Mouse (Mus musculus) urinary bladder, postnatal 14 days (tissue): ENCODE data around the gene Ftl1.

ENCODE experiments used
- DNase-seq: peaks from one replicate; pipeline ENCODE4 v3.0.0; 2021; ENCODE audit warnings: low spot score

Ftl1 gene

GRCm38 (mm10) chr7:45451344-45451982, 8.2 kb downstream of the Ftl1 start:
- DNase-seq, result peak; percentile 84

GRCm38 (mm10) chr7:45449974-45450373, 9.7 kb downstream of the Ftl1 start:
- DNase-seq, result no peak

DNA sequence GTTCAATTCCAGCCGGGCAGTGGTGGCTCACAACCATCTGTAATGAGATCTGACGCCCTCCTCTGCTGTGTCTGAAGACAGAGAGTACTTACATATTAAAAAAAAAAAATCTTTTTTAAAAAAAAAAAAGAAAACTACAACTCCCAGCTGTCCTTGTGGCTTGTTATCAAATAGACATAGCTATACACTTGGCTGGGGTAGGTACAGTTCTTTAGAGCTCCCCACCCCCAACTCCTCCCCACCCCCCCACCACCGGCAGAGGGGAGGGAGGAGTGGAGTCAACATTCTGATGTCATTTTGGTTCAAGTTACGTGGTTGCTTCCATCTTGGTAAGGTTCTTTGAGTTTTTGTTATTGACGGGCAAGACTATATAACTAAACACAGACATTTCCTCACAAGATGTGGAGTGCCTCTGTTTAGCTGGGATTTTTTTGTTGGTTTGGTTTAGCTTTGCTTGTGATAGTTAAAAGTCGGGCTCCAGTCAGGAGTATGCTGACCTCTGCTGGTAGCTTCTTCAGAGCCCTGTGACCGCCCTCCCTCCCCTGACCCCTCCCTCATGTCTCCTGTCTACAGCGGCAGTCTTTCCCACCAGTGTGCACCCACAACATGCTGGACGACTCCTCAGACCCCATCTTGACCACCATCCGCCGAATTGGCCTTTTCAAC, 12.2 kb downstream of the Ftl1 start:
- DNase-seq, result no peak

DNA sequence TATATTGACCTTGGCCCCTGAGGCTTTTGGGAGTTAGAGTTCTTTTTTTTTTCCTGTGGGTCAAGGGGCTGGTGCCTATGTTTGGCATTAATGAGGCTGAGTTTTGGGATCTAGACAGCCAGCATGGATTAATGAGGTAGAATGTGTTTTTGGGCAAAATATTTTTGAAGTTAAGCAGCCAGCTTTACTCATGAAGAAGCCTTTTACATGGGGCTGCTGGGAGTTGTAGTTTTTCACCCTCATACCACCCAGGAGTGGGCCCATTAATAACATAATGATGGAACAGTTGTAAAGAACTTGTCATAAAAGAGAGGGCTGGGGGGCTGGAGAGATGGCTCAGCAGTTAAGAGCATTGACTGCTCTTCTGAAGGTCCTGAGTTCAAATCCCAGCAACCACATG, 13.1 kb downstream of the Ftl1 start:
- DNase-seq, result no peak

DNA sequence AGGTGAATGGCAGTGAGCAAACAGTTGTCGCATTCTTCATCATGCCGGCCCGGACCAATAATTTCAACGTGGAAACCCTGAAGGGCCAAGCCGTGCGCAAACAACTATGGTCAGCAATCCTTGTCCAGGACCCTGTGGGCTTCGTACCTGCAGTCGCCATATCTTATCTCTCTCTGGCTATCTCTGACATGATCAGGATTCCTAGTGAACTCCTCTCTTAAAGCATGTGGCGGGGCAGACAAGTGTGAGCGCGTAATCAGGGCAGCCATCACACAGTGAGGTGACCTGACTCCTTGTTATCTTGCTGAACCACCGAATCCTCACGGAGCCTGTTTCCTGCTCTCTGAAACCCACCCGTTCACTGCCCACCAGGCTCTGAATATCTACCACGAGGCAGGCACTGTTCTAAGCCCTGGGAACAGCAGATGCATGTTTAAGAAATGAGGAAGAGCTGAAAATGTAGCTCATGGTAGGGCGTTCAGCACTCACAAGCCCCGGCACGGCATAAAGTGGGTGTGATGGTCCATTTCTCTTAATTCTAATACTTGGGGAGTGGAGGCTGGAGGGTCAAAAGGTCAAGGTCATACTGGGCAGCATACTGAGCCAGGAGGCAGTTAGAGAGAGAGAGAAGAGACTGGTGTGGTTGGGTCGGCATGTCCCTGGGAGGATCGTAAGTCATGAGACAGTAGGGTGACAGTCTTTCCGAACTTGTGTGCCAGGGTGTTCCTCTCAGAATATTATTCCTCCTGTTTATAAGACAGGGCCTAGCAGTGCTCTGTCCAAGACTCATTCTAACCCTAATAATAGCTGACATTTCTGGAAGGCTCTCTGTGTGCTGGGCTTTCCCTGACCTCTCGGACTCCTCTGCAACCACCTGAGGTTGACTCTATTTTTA, 15.9 kb downstream of the Ftl1 start:
- DNase-seq, result no peak

GRCm38 (mm10) chr7:45437521-45438276, 22.0 kb downstream of the Ftl1 start, which contains the start of gene Ruvbl2:
Gene Ruvbl2, minus strand, starts transcription at chr7:45438096.
- DNase-seq, result peak; percentile 48

DNA sequence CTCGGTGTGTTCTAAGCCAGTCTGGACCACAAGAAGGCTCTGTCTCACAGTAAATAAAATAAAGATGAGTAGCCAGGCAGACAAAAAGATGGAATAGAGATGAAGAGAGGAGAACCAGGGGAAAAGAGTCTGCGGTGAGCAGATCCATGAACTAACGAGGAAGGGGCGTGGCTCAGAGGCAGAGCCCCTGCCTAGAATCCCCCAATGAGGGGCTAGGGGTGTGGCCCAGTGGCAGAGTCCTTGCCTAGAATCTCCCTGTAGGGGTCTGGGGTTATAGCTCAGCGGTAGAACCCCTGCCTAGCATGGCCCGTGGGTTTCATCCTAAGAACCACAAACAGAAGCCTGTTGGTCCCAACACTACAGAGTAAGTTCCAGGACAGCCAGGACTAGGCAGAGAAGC, 22.6 kb downstream of the Ftl1 start:
- DNase-seq, result no peak

- DNase-seq, result no peak
Observed at GRCm38 (mm10) chr7:45436444-45436843, 23.2 kb downstream of the Ftl1 start.

GRCm38 (mm10) chr7:45435038-45435437, 24.6 kb downstream of the Ftl1 start:
- DNase-seq, result no peak

DNA sequence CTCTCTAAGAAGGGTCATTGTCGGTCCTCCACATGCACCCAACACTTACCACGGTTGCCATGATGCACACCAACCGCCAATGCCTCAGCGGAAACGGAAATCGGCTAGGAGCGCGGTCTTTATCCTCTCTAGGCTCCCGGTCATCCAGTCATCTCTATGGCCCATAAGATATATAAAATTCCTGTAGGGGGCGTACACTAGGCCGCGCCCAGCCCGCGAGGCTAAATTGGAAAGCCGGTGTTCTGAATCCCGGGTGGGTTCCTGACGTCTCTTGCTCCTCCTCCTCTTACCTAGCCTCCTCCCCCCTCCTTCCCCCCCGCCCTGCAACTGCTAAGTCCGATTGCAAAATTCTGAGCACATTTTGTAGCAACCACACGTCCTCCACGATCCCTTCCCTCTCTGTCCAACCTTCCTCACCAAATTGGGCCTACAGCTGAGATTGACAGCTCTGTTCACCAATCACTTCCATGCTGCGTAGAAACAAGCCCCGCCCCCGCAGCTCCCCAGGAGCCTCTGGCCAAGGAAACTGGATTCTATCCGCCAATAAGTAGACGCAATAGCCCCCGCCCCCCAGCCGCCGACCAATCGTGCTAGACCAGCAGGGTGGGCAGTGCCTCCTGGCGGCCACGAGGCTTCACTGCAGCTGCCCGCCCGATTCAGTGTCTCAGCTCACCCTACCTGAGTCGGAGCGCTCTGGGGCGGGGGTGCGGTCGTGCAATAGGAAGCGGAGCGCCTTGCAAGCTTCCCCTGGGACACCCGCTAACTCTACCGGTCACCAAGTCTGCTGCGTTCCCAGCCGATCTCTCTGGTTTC, 25.3 kb downstream of the Ftl1 start, which contains the start of gene Gys1:
Gene Gys1, plus strand, starts transcription at position 642 of the 813 bp plus-strand sequence.
- peak; percentile 100 for DNase-seq

- no peak for DNase-seq
Observed at GRCm38 (mm10) chr7:45433835-45434202, 25.9 kb downstream of the Ftl1 start.

DNA sequence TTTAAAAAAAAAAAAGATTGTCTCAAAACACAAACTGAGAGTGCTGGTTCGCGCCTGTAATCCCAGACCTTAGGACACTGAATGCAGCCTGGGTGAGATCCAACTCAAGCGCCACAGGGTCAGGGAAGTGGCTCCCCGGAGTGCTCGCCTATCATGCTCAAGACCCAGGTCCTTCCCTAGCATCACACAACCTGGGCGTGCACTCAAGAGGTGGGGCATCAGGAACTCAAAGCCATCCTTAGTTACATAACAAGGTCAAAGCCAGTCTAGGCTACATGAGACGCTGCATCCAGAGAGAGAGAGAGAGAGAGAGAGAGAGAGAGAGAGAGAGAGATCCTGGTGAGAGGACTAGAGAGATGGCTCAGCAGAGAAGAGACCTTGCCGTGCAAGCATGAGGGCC, 33.1 kb downstream of the Ftl1 start:
- DNase-seq, result no peak

DNA sequence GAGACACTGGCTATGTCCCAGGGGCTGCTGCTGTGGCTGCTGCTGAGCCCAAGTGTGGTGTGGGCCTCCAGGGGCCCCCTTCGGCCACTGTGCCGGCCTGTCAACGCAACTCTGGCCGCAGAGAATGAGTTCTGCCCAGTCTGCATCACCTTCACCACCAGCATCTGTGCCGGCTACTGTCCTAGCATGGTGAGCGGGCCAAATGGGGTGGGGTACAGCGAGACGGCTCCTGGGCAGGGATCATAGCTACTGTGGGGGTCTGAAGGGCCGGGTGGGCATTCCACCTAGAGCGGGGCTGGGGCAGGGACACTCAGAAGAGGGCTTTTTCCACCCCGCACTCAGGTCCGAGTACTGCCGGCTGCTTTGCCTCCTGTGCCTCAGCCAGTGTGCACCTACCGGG, 38.5 kb downstream of the Ftl1 start:
- DNase-seq, result no peak

DNA sequence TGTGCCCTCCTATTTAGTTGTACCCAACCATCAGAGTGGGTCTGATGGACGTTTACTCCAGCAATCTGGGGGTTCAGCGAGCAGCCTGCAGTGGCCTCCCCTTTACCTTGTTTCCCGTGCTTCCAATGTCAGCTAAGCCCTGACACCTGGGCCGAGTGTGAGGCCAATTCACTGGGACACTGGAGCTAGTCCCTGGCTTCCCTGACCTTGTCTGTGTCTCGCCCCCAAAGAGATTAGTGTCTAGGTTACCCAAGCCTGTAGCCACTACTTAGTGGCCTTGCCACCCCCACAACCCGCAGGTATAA, 39.1 kb downstream of the Ftl1 start, which contains the start of gene Lhb:
Gene Lhb, plus strand, starts transcription at position 206 of the 305 bp plus-strand sequence.
- no peak for DNase-seq

DNA sequence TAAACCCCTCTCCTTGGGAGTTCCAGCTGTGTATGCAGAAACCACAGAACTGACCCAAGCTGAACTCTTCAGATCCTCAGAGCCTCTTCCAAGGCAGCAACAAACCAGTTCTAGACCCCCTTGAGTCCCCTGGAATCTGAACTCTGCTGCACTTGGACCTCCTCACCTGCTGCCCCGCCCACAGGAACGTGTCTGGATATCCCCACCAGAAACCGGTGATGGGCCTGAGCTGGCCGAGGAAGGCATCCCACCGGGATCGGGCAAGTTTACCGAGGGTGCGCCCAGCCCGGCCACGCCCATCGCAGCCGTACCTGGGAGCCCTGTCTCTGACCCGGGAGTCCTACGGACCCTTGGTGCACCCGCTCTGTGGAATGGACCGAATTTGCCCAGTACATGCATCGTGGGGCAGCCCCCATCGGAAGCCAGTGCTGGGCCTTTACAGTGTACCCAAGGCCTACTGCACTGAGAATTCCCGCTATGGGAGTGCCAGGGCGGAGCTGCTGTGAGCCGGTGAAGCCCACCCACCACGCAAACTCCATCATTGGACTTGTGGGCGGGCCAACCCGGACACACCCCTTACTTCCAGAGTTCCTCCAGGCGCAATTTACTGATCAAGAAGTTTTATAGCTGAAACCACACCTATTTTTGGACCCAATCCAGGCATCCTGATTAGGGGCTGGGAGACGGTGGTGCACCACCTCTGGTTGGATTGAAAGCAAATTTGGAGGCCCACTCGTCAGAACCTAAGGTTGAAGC, 39.6 kb downstream of the Ftl1 start:
- DNase-seq, result no peak

GRCm38 (mm10) chr7:45417962-45418492, 41.7 kb downstream of the Ftl1 start:
- DNase-seq, result no peak

DNA sequence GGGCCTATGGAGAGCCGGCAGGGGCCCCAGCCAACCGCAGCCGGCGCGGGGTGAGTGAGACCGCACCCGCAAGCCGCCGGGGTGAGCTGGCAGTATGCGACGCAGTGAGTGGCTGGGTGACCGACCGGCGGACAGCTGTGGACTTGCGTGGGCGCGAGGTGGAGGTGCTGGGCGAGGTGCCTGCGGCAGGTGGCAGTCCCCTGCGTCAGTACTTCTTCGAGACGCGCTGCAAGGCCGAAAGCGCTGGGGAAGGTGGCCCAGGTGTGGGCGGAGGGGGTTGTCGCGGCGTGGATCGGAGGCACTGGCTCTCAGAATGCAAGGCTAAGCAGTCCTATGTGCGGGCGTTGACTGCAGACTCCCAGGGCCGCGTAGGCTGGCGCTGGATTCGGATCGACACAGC, 44.0 kb downstream of the Ftl1 start:
- DNase-seq, result no peak

- no peak for DNase-seq
Observed at GRCm38 (mm10) chr7:45414740-45415224, 44.9 kb downstream of the Ftl1 start.

- DNase-seq, result peak; percentile 80
Observed at GRCm38 (mm10) chr7:45413864-45414739, 45.6 kb downstream of the Ftl1 start.
